Mouse (Mus musculus): ENCODE measurements around the gene Myd88.
A peak's percentile ranks its signal among the peaks of the same experiment; 100 is the strongest.

Myd88 gene

GRCm38 (mm10) chr9:119340212-119340580, 1.0 kb downstream of the Myd88 start:
- DNase-seq (ENCODE audit: low spot score) = no peak

DNA sequence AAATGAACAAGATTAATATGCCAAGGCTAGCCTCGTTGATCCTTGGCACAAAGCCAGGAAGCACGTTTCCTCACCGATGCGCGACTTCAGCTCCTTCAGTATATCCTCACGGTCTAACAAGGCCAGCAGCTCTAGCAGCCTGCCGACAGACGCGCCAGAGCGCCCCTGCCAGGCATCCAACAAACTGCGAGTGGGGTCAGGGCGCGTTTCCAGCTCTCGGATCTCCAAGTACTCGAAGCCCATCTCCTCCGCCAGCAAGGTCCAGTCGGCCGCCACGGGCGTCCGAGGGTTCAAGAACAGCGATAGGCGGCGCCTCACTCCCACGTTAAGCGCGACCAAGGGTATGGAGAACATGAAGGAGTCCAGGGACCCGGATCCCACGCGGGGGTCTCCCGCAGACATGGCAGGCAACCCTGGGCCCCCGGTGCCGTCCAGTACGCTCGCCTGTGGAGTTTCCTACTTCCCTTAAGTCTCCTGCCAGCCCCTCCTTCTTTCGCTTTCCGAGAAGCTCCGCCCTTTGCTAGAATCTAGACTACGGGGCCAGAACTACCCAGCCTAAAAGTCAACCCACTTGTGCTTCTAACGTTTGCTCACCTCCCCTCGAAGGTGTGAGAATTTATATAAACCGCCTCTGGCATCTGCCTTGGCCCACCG, 1.5 kb downstream of the Myd88 start, which contains the start of gene Acaa1a:
Gene Acaa1a, plus strand, starts transcription at position 119 of the 654 bp plus-strand sequence.
- DNase-seq (ENCODE audit: low spot score) = peak; percentile 71

- DNase-seq (ENCODE audit: low spot score) = no peak
Measured at GRCm38 (mm10) chr9:119339106-119339505, 2.1 kb downstream of the Myd88 start.

DNA sequence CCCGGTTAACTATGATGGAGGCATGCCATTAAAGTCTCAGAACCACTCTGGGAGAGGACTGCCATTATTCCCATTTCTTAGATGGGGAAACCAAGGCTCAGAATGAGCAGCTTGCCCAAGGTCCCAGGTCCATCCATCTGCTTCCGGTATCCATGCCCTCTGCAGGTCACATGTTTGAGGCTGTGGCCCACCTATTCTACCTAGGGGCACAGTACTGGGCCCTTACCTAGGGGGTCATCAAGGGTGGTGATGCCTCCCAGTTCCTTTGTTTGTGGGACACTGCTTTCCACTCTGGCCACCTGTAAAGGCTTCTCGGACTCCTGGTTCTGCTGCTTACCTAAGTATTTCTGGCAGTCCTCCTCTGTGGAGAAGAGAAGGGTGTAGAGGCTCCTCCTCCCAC, 2.9 kb downstream of the Myd88 start:
- DNase-seq (ENCODE audit: low spot score) = no peak

GRCm38 (mm10) chr9:119337842-119338241, 3.4 kb downstream of the Myd88 start:
- DNase-seq (ENCODE audit: low spot score) = no peak

GRCm38 (mm10) chr9:119335571-119335970, 5.6 kb downstream of the Myd88 start:
- no peak for DNase-seq (ENCODE audit: low spot score)

GRCm38 (mm10) chr9:119334834-119335233, 6.4 kb downstream of the Myd88 start:
- DNase-seq (ENCODE audit: low spot score) = no peak

DNA sequence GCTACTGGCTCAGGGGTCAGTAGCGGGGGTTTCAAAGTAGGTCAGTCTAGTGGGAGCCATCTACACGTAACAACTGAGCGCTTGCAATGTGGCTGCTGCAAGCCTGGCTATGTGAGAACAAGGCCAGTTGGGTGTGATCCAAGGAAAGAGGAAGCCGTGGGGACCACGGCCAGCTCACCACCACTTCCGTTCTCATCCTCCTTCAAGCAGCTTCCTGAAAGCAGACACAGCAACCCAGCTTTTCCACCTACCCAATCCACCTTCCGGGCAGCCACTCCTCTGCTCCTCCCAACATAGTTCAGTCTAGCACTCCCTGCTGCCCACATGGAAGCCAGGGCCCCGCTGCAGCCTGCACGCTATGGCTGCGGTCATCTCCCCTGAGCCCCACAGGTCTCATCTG, 6.9 kb downstream of the Myd88 start:
- no peak for DNase-seq (ENCODE audit: low spot score)

GRCm38 (mm10) chr9:119330186-119330963, 10.8 kb downstream of the Myd88 start:
- DNase-seq (ENCODE audit: low spot score) = no peak

DNA sequence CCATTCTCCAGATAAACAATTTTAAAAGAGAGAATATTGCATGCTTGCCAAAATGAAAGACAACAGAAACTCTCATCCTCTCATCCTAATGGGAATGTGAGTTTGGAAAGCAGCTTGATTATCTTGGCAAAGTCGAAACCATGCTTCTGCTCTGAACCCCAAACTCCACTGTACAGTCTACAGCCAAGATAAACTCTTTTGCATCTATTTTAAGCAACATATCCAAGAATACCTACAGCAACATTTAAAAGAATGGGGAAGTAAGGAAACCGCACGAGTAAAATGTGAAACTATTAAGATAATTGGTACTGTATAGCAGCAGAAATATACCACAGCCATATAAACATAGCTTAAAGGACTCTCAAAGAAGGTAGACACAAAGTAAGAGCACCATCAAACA, 12.7 kb downstream of the Myd88 start:
- DNase-seq (ENCODE audit: low spot score) = no peak

GRCm38 (mm10) chr9:119324130-119324529, 17.1 kb downstream of the Myd88 start:
- no peak for DNase-seq (ENCODE audit: low spot score)

GRCm38 (mm10) chr9:119323260-119323645, 18.0 kb downstream of the Myd88 start:
- DNase-seq (ENCODE audit: low spot score) = no peak

DNA sequence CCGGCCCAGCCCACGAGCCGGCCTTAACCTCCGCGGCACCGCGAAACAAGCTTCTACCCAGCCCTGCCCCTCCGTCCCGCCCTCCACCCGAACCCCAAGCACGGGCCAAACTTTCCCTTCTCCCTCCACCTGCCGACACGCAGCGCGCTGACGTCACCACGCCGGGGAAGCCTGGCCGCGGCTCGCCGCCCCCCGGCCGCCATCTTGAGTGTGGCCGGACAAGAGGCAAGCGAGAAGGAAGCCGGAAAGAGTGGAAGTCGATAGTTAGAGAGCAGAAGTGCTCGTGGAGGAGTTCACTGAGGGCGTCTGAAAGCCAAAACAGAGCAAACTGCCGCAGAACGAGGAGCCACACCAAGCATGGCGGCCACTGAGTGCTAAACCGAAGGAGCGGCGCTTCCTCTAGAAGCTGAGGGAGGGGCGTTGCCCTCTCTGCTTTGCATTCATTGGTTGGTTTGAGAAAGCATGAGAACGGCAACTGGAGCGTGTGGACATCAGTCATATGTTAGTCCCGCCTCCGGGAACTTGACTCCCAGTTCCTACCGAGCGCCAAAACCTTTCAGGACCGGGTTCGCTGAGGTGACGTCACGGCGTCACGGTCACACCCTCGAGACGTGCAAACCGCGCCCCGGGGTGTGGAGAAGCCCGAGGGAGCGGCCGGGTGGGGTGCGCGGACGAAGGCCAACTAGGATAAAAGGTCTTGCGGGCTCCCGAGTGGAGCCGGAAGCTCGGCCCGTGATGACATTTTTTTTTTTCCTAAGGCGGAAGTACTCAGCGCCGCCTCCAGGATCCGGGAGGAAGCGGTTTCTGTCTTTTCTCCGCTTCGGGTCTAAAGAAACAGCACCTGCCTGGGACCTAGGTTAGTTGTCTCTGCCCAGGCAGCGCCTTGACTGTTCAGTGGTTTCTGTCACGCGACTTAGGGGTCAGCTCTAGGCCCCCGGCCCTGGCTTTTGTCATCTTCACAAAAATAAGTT, 18.6 kb downstream of the Myd88 start, which contains the start of gene Oxsr1:
Gene Oxsr1, minus strand, starts transcription at position 139 of the 971 bp plus-strand sequence.
- peak; percentile 99 for DNase-seq (ENCODE audit: low spot score)

GRCm38 (mm10) chr9:119321392-119322229, 19.6 kb downstream of the Myd88 start:
- no peak for DNase-seq (ENCODE audit: low spot score)

DNA sequence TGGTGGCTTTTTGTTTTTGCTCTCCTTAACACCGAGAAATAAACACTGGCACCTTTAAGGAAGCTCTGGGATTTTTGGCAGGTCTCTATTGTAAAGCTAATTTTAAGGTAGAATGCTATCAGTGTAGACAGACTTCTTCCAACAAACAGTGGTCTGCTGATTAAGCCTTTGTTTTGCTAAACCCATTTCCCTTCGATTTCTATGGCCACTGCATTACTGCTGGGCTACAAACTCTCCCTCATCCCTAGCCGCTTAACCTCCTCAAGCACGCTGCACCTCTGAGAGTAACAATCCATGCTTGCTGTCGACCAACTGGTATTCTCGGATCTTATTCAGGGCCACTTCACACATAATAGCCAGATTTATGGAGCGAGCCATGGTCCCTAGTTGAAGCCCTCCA, 20.3 kb downstream of the Myd88 start:
- DNase-seq (ENCODE audit: low spot score) = no peak

GRCm38 (mm10) chr9:119320446-119320845, 20.8 kb downstream of the Myd88 start:
- DNase-seq (ENCODE audit: low spot score) = no peak

DNA sequence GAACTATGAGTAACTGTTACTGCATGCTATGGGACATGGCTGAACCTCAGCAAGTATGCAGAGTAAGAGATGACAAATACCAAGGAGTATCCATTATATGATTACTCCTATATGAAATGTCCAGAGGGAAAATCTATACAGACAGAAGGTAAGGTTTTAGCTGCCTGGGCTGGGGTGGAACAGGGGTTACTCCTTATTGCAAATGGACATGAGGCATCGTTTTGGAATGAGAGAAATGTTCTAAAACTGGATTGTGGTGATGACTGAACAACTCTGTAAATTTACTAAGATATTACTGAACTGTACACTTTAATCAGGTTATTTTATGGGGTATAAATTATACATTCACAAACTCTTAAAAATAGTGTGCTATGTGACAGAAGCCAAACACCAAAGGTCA, 22.3 kb downstream of the Myd88 start:
- DNase-seq (ENCODE audit: low spot score) = no peak

DNA sequence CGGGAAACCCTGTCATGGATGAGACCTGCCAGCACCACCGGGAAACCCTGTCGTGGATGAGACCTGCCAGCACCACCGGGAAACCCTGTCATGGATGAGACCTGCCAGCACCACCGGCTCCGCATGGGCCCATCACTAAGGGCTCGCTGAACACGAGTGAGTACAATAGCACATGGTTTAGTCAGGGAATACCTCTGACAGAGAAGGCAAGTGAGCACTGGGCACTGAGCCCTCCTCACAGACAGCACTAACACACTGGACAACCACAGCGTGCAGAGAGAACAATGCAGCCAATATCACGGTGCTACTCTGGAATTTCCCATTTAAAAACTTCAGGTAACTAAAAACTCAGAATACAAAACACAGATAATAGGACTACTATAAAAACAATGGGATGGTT, 28.1 kb downstream of the Myd88 start:
- no peak for DNase-seq (ENCODE audit: low spot score)

DNA sequence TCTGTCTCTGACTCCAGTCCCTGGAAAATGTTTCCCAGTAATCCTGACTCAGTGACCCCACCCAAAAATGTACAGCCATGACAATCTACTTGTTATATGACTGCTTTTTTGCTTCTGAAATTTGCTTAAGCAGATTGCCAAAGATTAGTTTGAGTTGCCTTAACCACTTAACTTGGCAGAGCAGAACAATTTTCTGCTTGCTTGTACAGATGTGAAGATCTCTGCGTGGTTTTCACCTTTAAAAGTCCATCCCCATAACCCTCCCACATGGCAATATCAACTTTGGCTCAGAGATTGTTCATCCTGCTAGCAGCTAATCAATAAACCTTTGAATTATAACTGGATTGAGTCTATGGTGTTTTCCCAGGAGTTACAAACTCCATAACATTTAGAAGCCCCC, 32.1 kb downstream of the Myd88 start:
- DNase-seq (ENCODE audit: low spot score) = no peak

- no peak for DNase-seq (ENCODE audit: low spot score)
Measured at GRCm38 (mm10) chr9:119305863-119306262, 35.3 kb downstream of the Myd88 start.

GRCm38 (mm10) chr9:119298563-119298962, 42.6 kb downstream of the Myd88 start:
- no peak for DNase-seq (ENCODE audit: low spot score)
